Mouse (Mus musculus) right cerebral cortex, postnatal 10 days (tissue): ENCODE data around the gene Pycr1.
"Not testable (repeated sequence)": the region's sequence is repeated elsewhere in the genome, so short reads cannot be mapped to it uniquely, and the experiment has no call there.

Experiments
- DNase-seq, 2 experiments: peaks; one replicate each; pipeline ENCODE4 v3.0.0; 2021; ENCODE audit warnings: low spot score in 2 of 2

Pycr1 gene

GRCm38 (mm10) chr11:120643601-120643987 is at the start of gene Pycr1:
Gene Pycr1, minus strand, starts transcription at chr11:120643769.
- DNase-seq = peak; percentile 96

DNA sequence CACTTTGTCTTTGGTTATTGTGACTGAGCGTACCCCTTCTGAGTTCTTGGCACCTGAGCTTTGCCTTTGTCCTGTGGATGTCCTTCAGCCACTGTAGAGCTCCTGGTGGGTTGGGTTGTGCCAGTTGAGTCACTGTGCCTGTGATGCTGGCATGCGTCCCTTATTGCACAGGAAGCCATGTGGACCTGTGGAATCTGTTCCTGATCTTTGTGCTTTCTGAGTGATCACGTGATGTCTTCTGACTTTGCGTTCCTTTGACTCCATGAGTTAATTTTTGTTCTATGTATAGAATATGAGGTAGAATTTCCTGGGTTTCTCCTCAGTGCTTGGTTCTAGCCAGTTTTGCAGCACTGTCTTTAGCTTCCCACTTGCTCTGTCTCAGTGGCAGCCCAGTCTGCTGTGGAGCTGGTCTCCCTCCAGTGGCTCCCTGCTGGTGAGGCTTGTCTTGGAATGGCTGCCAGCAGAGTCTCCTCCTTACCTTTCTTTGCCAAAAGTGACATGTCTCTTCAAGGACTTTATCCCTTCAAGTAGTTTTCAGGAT is 49.0 kb upstream of the Pycr1 start:
- DNase-seq = peak; percentile 64 to 66

- no peak for DNase-seq
Measured at GRCm38 (mm10) chr11:120689365-120689764, 45.8 kb upstream of the Pycr1 start.

DNA sequence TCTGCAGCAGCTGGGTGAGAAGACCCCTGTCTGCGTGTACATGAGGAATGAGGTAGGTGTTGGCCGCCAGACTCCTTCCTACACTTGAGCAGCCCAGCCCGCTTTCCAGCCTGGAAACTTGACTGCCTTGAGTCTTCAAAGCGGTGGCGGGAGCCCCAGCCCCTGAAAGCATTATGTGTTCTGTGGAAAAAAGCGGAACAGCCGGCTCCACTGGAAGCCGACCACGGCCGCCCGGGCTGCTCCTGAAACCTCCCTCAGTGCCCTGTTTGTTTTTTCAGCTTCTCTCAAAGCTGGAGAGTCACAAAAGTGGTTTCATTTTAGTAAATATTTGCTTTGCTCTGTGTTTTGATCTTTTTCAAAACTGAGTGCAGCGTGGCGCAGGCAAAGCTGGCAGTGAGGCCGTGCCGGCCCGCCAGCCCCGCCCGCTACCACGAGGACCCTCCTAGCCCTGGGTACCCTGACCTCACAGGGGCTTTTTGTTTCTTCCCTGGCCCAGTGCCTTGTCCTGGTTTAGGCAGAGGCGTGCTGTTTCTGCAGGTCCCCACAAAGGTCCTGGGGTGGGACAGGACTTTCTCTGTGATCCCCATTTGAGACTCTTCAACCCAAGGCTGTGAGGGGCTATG is 43.2 kb upstream of the Pycr1 start:
- DNase-seq = no peak

GRCm38 (mm10) chr11:120684660-120685059 is 41.1 kb upstream of the Pycr1 start:
- DNase-seq = no peak

GRCm38 (mm10) chr11:120684086-120684485 is 40.5 kb upstream of the Pycr1 start:
- no peak for DNase-seq

- no peak for DNase-seq
Measured at GRCm38 (mm10) chr11:120683536-120683935, 40.0 kb upstream of the Pycr1 start.

GRCm38 (mm10) chr11:120682683-120683082 is 39.1 kb upstream of the Pycr1 start:
- DNase-seq = no peak

- no peak for DNase-seq
Measured at GRCm38 (mm10) chr11:120679909-120680308, 36.3 kb upstream of the Pycr1 start.

GRCm38 (mm10) chr11:120676951-120677350 is 33.4 kb upstream of the Pycr1 start:
- no peak for DNase-seq

DNA sequence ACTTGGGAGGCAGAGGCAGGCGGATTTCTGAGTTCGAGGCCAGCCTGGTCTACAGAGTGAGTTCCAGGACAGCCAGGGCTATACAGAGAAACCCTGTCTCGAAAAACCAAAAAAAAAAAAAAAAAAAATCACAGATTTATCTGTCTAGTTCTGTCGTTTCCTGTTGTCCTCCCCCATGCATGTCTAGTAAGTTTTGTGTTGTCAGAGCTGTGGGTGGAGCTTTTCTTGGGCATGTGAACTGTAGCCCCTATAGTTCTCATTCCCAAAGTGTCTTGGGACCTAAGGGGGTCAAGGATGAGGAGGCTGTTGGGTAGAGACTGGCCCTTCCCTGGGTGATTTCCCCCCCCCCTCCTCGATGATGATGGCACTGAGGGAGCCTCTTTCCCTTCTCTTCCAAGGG is 32.3 kb upstream of the Pycr1 start:
- not testable (repeated sequence) for DNase-seq

- no peak for DNase-seq
Measured at GRCm38 (mm10) chr11:120673594-120674122, 30.1 kb upstream of the Pycr1 start.

DNA sequence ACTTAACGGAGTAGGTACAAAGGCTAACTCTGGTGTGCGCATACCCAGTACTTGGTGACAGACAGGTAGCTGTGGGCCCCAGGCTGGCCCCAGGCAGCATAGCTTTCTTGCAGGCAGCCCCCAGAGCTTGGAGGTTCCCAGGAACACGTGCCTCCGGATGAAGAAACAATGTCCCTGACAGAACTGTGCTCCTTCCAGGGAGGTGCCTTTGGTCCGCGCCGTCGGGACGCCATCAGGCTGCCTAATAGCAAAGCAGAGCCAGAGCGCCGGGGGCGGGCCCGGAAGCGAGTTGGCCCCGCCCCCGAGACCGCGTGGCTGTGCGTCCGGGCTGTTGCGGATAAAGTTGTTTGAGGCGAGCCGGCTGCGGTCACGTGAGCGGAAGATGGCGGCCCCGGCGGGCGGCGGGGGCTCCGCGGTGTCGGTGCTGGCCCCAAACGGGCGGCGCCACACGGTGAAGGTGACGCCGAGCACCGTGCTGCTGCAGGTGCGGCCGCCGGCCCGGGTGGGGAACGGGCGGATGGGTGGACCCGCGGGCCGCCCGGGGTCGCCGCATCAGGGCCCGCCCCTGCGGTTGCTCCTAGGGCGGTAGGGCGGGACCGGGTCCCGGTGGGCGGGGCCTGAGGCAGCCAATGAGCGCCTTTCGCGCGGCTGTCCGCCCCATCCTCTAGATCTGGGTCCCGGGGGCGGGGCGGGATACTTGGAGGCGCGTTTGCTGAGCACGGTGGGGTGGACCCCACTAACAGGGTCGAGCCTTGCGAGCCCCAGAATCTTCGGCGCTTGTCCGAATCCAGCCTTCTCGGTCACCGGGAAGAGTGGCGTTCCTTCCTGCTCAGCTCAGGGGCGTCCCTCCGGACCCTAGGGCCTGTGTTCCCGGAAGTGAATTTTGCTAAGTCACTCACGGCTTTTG is 29.4 kb upstream of the Pycr1 start, which contains the start of gene Aspscr1:
Gene Aspscr1, plus strand, starts transcription at position 287 of the 907 bp plus-strand sequence.
- DNase-seq = peak; percentile 95

DNA sequence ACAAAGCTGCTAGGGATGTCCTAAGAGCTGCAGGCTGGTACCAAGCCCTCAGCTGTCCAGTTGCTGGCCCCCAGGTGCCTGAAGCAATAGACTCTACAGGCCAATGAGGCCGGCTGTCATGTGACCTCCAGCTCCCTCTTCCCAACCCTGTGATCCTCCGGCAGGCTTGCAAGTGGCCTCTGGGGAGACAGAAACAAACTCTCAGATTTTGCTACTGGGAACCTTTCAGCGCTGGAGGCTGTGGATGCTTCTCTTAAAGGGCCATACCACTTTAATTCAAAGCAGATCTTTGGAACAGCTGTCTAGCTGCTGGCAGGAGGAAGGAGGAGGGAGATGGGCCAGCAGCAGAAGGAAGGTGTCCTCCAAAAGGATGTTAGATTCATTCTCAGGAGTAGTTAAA is 23.0 kb upstream of the Pycr1 start:
- DNase-seq = no peak

- DNase-seq = no peak
Measured at GRCm38 (mm10) chr11:120665406-120665805, 21.8 kb upstream of the Pycr1 start.

DNA sequence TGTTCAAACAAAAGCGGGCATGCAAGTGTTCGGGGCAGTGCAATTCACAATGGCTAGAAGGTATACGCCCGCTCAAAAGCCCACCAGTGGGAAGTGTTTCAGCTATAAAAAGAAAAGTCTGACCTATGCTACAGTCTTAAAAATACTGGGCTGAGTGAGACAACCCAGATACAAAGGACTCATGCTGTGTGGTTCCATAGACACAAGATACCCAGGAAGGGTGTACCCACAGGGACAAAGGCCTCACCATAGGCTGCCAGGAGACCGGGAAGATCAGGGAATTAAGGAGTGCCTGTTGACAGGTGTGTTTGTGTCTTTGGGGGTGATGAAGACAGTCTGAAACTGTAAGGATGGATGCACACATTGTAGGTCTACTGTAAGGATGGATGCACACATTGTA is 20.1 kb upstream of the Pycr1 start:
- DNase-seq = no peak

- no peak for DNase-seq
Measured at GRCm38 (mm10) chr11:120662759-120663158, 19.2 kb upstream of the Pycr1 start.

GRCm38 (mm10) chr11:120661076-120661460 is 17.5 kb upstream of the Pycr1 start, which contains the start of gene Notum:
Gene Notum, minus strand, starts transcription at chr11:120661175.
- no peak for DNase-seq

- no peak for DNase-seq
Measured at GRCm38 (mm10) chr11:120660301-120661075, 16.9 kb upstream of the Pycr1 start.

DNA sequence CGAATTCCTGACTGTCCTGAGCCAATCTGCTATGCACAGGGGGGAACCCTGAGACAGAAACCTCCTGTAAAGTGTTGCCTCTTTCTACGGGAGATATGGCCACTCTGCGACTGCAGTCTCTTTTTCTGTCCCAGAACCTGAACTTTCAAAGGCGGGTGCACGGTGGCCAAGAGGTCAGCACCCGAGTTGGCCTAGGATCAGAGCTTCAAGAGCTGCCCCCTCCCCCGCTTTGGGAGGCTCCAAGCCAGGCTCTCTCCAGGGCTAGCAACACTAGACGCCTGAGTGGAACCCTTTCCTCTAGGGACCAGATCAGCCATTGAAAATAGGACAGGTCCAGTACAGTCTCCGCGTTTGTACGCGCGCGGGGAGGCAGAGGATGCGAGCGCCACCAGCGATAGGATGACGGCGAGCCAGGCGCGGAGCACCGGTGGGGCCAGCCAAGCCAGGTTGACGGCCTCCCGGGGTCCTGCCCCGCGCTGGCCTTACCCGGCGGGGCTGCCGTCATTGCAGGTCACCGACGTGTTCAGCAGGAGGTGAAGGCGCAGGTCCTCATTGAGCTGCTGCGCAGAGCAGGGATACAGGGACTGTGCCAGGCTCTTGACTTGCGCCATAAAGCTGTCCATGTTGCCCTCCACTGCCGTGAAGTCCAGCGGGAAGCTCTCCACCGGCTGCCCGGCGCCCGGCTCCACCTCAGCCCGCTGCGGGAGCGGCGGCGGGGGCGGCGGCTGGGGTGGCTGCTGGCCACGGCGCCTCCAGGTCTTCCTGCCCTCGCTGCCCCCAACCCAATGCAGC is 16.1 kb upstream of the Pycr1 start:
- DNase-seq = no peak
